Mouse (Mus musculus) fibroblast of lung, adult 2 months (primary cell): ENCODE data around the gene Moxd2.

Source experiments
- DNase-seq: peaks from one replicate; pipeline ENCODE4 v3.0.0-alpha.2; 2011; ENCODE audit warnings: low read depth

Moxd2 gene

GRCm38 (mm10) chr6:40887394-40887793 is at the start of gene Moxd2:
Gene Moxd2 (minus strand): TSS chr6:40887494.
- DNase-seq: no peak

GRCm38 (mm10) chr6:40919954-40920353 is 32.7 kb upstream of the Moxd2 start:
- DNase-seq: no peak

GRCm38 (mm10) chr6:40900287-40900686 is 13.0 kb upstream of the Moxd2 start, which contains the start of gene Prss58:
Gene Prss58 (minus strand): TSS chr6:40900387.
- DNase-seq: no peak

- no peak for DNase-seq
Measured at GRCm38 (mm10) chr6:40894716-40895115, 7.4 kb upstream of the Moxd2 start.

GRCm38 (mm10) chr6:40893577-40893976 is 6.3 kb upstream of the Moxd2 start:
- no peak for DNase-seq

- no peak for DNase-seq
Measured at GRCm38 (mm10) chr6:40891754-40892153, 4.5 kb upstream of the Moxd2 start.

- no peak for DNase-seq
Measured at GRCm38 (mm10) chr6:40890973-40891372, 3.7 kb upstream of the Moxd2 start.

GRCm38 (mm10) chr6:40845283-40845682 is 42.0 kb downstream of the Moxd2 start:
- no peak for DNase-seq
